Mouse (Mus musculus) urinary bladder, adult 2 months (tissue): ENCODE data around the gene Masp2. TPM values are rescaled to one million over a fixed set of nuclear protein-coding genes. Genes with fewer than 3 reads are reported as not detected.

Experiments used
- DNase-seq: peaks from one replicate; pipeline ENCODE4 v3.0.0; 2022; ENCODE audit warnings: low spot score
- polyA plus RNA-seq: library from polyadenylated mRNA; depleted of rRNA; stranded (reverse); fragments of >200 nt; gene quantifications from 2 replicates; pipeline ENCODE4 v1.2.3, GENCODE M21; 2012; rRNA removed

Gene Masp2
- polyA plus RNA-seq, 1 experiment = 0.58 TPM

DNA sequence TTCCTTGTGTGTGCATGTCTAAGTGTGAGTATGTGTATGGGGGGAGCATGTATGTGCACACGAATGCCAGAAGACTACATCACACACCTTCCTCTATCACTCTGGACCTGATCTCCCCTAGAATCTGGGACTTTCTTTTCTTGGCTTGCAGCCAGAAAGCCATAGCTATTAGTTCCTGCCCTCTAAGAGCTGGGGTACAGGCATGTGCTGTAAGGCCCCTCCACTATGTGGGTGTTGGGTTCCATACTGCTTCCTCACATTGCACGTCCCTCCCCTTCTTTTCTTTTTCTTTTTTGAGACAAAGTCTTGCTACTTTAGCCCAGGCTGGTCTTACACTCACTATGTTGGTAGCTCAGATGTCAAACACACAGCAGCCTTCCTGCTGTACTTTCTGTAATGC, 33.0 kb downstream of the Masp2 start:
- no peak for DNase-seq

DNA sequence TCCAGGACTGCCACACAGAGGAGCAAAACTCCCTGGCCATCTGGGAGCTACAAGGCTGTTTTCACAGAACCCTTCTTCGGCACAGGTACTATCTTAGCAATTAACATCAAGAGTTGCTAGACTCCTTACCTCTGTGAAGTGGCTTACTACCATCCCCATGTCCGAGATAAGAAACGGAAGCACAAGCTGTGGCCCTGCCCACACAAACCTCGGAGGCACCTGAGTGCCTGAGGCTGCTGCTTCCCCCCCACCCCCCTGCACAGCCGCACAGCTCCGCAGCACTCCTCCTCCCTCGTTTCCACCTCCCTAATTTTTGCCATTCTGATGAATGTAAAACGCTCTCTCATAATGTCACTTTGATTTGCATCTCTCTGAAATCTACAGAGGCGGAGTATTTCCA, 35.9 kb downstream of the Masp2 start:
- DNase-seq = no peak

DNA sequence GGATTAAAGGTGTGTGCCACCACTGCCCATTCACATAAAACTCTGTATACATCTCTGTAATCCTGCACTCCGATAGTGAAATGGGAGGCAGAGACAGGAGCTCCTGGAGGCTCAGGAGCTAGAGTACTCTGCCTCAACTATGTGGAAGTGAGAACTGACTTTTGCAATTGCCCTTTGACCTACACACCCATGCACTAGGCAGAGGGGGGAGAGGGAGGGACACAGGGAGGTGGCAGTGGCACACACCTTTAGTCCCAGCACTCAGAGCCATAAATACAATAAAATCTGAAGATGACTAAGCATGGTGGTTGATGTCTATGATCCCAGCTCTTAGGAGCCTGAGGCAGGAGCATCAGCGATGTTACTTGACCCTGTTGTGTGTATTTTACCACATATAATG, 37.1 kb downstream of the Masp2 start:
- DNase-seq = no peak

DNA sequence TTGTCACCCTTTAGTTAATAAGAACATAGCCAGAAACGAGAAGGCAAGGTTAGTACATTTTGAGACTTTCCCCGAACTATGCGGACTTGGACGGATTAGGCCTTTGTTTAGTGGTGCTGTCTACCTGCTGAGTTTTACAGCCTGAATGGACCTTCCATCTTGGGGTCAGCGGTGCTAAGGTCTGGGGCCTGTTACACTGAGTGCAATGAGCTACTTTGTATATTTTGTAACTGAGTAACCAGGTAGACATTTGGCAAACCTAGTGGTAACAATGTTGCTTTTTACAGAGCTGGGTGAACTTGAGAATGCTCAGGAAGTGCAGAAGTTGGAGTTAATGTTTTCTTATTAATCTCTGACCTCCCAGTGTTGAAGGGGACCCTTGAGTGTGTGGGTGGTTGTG, 38.8 kb downstream of the Masp2 start:
- no peak for DNase-seq

DNA sequence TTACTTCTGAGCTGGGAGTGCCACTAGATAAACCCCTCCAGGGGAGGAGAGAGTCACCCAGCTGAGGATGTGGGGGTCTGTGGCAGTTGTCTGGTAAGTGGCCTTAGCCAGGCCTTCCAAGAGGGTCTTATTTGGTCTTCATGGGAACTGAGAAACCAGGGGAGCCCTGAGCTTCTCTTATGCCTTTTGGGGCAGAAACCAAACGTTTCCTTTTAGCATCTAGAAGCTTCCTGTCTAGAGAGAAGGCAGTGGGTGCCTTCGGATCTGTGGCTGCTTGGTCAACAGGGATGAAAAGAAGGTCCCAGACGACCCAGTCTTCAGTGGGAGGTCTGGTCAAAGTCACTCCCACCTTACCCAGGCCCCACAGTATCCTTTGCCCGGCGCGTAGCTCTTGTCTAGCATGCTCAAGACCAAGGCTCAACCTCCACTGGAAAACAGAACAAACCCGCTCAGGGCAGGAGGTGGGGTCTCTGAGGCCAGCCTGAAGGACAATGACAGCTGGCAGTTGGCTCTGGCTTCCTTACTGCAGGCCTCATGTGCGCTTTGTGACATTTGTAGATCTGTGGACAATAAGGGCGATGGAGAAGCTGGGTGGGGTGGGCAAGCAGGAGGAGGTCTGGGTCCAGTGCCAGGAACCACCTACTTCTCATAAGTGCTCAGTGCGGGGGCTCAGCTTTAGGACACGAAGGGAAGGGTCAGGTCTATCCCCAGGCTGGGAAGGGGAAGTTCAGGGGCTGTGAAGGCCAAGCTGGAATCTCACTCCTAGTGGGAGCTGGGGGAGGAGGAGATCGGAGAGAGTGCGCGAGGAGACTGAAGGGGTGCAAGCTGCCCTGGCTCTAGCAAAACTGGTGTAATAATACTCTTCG, 41.2 kb downstream of the Masp2 start, which contains the start of gene Gm572:
Gene Gm572 (plus strand): TSS at position 27 of the 866 bp plus-strand sequence.
- no peak for DNase-seq

DNA sequence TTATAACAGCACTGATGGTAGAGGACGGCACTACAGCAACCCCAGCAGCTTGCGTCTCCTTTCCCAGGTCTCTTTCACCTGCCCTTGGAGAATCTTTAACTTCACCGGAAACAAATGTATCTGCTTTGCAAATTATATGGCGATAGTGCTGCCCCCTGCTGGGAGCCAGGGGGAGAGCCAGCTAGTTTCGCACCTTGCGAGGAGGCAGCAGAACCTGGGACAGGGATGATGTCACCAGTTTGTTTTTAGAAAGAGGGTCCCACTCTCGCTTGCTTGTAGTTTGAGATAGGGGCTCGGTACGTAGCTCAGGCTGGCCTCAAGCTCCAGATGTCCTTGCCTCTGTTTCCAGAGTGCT, 41.8 kb downstream of the Masp2 start:
- peak; percentile 57 for DNase-seq

DNA sequence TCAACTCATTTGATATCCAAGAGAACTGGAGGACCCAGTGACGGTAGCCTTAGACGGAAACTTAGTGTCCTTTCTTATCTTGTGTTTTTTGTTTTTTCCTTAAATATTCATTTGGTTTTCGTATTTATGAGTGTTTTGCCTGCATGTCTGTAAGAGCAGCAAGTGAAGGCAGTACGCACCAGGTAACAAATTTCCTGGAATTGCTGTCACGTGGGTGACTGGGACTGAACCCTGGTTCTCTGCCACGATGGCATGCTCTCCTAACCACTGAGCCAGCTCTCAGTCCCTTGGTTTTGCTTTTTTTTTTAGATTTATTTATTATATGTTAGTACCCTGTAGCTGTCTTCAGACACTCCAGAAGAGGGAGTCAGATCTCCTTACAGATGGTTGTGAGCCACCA, 42.6 kb downstream of the Masp2 start:
- no peak for DNase-seq

DNA sequence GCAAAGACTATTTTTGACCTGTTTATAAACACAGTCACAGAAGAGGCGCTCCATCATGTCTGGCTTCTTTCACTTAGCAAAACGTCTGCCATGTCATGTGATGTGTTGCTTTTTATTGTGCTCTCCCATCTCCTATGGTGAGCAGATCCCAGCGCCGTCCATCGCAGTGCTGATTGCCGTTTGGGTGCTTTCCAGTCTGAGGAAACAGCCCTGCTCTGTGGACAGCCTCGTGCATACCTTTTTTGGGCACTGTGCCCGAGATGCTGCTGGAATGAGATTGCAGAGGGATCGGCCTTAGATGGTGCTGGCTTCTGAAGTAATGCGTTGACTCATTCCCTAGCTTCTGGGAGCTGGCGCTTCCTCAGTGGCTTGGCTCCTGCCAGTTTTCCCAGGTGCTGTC, 44.3 kb downstream of the Masp2 start:
- DNase-seq = no peak

DNA sequence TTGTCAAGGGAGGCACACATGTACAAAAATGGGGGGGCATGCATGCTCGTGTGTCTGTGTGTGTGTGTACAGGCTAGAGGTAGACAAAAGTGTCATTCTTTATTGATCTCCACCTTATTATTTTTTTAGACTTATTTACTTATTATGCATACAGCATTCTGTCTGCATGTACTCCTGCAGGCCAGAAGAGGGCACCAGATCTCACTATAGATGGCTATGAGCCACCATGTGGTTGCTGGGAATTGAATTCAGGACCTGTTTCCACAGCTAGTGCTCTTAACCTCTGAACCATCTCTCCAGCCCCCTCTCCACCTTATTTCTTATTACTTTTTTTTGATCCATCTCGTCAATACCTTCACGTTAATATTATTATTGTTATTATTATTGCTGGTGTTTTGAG, 47.0 kb downstream of the Masp2 start:
- DNase-seq = no peak

DNA sequence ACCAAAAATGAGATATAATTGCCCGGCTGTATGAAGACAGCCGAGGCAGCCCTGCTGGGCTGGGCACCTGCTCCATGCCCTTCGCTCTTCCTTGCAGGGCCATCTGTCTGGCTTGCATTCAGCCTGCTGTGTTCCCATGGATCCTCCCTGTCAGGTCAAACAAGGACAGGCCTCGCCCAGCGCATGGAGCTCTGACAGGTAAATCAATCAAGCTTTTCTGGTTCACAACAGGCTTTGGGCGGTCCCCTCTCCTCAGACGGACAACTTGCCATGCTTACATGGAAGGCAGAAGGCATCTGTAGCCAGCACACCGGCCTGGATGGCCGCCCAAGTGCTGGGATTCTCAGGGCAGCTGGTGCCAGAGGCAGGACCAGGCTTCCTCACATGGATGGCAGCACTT, 48.7 kb downstream of the Masp2 start:
- no peak for DNase-seq

DNA sequence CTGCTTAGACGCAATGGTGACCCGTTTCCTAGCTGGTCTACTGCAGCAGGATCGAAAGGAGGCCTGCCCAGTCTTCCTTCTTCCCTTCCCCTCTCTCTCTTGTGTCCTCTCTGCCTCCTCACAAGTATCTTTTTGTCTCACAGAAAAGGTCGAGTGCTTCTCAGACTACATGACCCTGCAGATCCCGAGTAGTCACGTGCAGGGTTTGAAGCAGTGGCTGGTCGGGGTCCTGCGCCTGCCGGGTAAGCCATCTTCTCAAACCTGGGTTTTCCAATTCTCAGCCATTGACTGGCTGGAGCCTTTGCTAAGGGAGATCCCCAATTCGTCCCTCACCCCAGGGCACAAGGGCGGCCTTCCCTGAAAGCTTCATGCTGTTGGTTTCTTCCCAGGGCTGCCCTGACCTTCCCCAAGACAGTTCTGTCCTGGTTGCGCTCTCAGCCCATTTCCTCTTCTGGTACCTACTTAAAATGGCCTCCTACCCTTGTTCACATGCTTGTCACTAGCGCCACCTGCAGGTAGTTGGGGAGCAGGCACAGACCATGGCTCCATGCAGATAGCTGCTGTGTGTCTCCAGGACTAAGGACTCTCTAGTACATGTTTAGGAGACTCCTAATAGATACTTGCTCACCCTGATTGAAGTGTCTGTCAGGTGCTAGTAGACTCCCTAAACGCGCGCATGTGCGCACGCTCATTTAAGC, 52.5 kb downstream of the Masp2 start:
- DNase-seq = no peak

DNA sequence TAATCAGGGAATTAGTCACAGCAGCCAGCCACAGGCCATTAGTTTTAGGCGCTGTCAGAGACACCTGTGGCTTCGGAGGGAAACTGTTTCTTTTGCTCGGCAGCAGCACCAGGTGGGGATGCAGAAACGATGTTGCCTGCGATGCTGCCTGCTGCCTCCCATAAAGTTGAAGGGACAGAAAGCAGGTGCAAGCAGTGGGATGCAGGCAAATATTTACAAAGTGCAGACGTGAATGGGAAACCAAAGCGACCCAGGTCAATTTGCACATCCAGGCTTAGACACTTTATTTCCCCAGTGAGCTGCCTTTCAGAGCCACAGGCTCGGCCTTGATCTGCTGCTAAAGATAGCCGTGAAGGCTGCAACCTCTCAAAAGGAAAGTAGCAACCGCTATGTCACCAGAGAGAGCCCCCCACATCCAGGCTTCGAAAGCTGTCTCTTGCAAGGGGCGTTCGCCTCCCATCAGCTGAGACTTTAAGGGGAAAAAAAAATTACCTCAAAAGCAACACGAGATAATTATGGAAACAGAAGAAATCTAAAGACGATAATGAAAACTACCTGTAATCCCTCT, 54.4 kb downstream of the Masp2 start:
- no peak for DNase-seq

DNA sequence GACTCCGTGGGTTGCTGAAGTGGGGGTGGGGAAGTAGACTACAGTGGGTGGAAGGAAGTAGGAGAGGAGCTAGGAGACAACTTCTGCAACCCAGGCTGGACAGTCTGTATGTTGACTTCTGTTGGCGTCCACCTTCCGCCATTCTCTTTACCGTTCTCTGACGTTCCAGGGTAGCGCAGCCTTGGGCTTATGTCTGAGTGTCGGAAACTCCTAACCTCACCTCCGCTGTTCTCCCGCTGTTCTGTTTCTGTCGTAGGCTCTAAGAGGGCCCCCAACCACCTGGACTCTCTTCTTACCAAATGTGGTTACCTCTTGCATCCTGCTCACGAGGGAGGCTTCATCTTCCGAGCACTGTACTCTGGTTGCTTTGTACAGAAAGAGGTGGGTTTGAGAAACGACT, 55.4 kb downstream of the Masp2 start:
- no peak for DNase-seq

DNA sequence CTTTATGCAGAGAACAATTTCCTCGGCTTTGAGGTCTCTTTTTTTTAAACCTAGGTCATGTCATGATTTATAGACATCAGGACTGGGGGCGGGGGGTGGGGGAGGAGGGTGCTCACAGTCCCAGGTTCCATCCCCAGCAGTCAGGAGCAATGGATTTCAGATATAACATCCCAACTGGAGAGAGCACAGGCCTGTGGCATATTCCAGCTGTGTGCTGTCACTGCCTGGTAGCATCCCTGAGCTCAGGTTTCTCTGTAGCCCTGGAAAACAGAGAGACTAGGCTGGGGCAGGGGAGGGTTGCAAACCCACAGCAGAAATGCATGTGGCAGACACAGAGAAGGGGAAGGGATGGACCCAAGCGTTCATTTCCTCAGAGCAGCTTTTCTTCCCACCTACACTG, 57.8 kb downstream of the Masp2 start:
- DNase-seq = no peak

DNA sequence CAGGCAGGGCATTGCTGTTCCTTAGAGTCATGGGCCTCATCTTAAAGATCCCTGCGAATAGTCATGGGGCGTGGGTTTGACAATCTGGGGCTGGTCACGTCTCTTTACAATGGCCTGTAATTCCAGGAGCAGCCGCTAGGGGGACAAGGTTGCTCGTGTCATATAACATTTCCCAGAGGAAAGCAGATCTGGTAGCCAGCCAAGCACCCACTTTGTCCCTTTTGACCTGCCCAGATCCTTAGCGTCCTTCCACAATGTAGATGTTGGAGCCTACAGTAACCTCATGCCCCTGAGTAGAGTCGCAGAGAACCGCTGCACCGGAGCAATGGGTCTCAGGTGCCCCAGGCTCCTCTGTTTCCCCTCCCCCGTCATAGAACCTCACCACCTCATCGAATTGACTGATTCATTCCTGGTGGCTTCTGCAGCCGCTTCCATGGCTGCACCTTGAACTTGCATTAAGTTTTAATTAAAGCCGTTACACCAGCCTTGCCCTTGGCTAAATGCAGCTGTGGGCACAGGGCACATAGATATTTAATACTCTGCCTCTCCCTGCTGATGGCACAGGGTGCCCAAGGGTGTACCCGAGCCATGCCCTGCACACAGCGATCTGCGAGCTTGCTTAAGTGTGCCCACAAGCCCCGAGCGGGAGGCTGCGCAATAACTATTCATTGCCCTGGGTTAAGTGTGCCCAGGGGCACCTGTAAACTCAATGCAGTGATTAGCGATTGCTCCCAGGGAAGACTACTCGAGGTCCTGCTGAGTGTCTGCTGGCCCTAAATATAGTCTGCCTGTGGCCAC, 60.0 kb downstream of the Masp2 start:
- DNase-seq = peak; percentile 61

DNA sequence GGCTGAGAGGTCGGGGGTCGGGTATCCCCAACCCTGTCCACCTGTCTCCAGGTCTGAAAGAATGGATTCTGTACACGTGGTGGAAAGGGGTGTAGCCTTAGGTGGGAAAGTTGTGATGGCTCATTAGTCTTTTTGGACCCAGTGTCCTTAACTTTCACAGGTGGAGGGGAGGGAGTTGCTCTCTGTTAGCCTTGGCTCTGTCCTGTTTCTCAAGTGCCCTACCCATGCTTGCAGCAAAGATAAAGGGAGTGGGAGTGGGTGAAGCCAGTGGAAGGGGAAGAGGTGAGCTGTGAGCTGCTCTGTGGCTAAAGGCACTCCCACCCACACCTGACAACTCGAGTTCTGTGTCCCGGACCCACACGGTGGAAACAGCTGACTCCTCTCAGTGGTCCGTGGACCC, 61.0 kb downstream of the Masp2 start:
- no peak for DNase-seq

DNA sequence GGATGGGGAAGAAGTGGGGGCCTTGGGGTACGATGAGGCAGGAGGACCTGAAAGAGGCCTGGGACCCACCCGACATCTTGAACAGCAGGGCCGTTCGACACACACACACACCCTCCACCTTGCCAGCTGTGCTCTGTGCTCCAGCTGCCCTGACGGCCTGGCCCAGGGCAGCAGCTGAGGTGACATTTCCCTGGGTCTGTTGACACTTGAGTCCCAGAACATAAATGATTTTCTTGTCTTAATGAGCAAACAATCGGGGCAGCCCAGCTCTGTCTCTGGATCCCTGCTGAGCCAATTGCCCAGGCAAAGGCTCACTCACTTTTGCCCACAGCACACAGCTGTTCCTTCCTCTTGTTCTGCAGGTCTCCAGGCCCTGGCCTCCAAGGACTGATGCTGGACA, 61.7 kb downstream of the Masp2 start:
- DNase-seq = no peak

Other genes starting within 250 kb of the Masp2 start
- gene Ubiad1, start 157.8 kb upstream of the Masp2 start, polyA plus RNA-seq = 9.2 and 10.3 TPM in 2 replicates
- gene Mtor, start 153.9 kb upstream of the Masp2 start, polyA plus RNA-seq = 15.6 and 20.0 TPM in 2 replicates
- 11.0 and 14.6 TPM in 2 replicates for gene Angptl7, start 102.1 kb upstream of the Masp2 start, polyA plus RNA-seq
- 31.4 and 40.2 TPM in 2 replicates for gene Exosc10, start 44.1 kb upstream of the Masp2 start, polyA plus RNA-seq
- 48.4 and 51.9 TPM in 2 replicates for gene Srm, start 11.1 kb upstream of the Masp2 start, polyA plus RNA-seq
- 252 and 403 TPM in 2 replicates for gene Tardbp, start 24.5 kb downstream of the Masp2 start, polyA plus RNA-seq
- 0.04 TPM in 1 of 2 replicates, not detected in the other for gene Gm572, start 40.8 kb downstream of the Masp2 start, polyA plus RNA-seq
- gene Casz1, start 201.9 kb downstream of the Masp2 start, polyA plus RNA-seq = 21.0 and 29.8 TPM in 2 replicates